Mouse (Mus musculus): ENCODE data around the gene Atp7a. TPM values are rescaled to one million over a fixed set of nuclear protein-coding genes. Genes with fewer than 3 reads are reported as not detected.
A peak's percentile ranks its signal among the peaks of the same experiment; 100 is the strongest.
"Not testable (repeated sequence)": the region's sequence is repeated elsewhere in the genome, so short reads cannot be mapped to it uniquely, and the experiment has no call there.

Gene Atp7a
- total RNA-seq (2021): 1 to 10 TPM; 7.7 to 8.1 TPM

GRCm38 (mm10) chrX:106026418-106027342 lies at the start of gene Atp7a:
TSS of gene Atp7a (plus strand) at chrX:106027276.
- DNase-seq (ENCODE audit: extremely low spot score in 1 of 2, low spot score in 2 of 2): peak; percentile 84 to 95
- intact Hi-C loops (cut with DNase I): loop anchor here (2.0 to 10.0 kb wide), 4 partner anchors 66 to 358 kb away; no protein-coding TSS in a partner anchor

GRCm38 (mm10) chrX:106001605-106002004 lies 25.5 kb upstream of the Atp7a start:
- intact Hi-C loops (cut with DNase I): no loop called here
- DNase-seq (ENCODE audit: extremely low spot score in 1 of 2, low spot score in 2 of 2): no peak

GRCm38 (mm10) chrX:106010762-106011161 lies 16.3 kb upstream of the Atp7a start:
- intact Hi-C loops (cut with DNase I): loop anchor here (5.0 to 10.0 kb wide), 2 partner anchors 83 to 886 kb away; partner anchors contain the start of genes Atrx and Magee1
- no peak for DNase-seq (ENCODE audit: extremely low spot score in 1 of 2, low spot score in 2 of 2)

GRCm38 (mm10) chrX:106011465-106012159 lies 15.5 kb upstream of the Atp7a start, which contains the start of gene Magt1:
TSS of gene Magt1 (minus strand) at chrX:106011906.
- DNase-seq (ENCODE audit: extremely low spot score in 1 of 2, low spot score in 2 of 2): peak; percentile 76 to 93
- intact Hi-C loops (cut with DNase I): loop anchor here (5.0 to 10.0 kb wide), 2 partner anchors 84 to 887 kb away; partner anchors contain the start of genes Atrx and Magee1

GRCm38 (mm10) chrX:106012559-106012958 lies 14.5 kb upstream of the Atp7a start:
- intact Hi-C loops (cut with DNase I): loop anchor here (5.0 to 10.0 kb wide), 2 partner anchors 85 to 888 kb away; partner anchors contain the start of genes Atrx and Magee1

GRCm38 (mm10) chrX:106013217-106013616 lies 13.9 kb upstream of the Atp7a start:
- peak; percentile 13 to 47 for DNase-seq (ENCODE audit: extremely low spot score in 1 of 2, low spot score in 2 of 2)
- intact Hi-C loops (cut with DNase I): loop anchor here (5.0 to 10.0 kb wide), 2 partner anchors 86 to 888 kb away; partner anchors contain the start of genes Atrx and Magee1

More at GRCm38 (mm10) chrX:106012559-106012958, 14.5 kb upstream of the Atp7a start:
- no peak for DNase-seq (ENCODE audit: extremely low spot score in 1 of 2, low spot score in 2 of 2)

GRCm38 (mm10) chrX:106014741-106015377 lies 12.2 kb upstream of the Atp7a start:
- intact Hi-C loops (cut with DNase I): loop anchor here (5.0 to 10.0 kb wide), 2 partner anchors 88 to 890 kb away; partner anchors contain the start of genes Atrx and Magee1
- DNase-seq (ENCODE audit: extremely low spot score in 1 of 2, low spot score in 2 of 2): not testable (repeated sequence)

GRCm38 (mm10) chrX:106015571-106016322 lies 11.3 kb upstream of the Atp7a start, which contains the start of gene Cox7b:
TSS of gene Cox7b (plus strand) at chrX:106015700.
- DNase-seq (ENCODE audit: extremely low spot score in 1 of 2, low spot score in 2 of 2): peak; percentile 73 to 80
- intact Hi-C loops (cut with DNase I): loop anchor here (10.0 kb wide), 1 partner anchor 891 kb away; the partner anchor contains the start of gene Magee1

GRCm38 (mm10) chrX:106017102-106017501 lies 10.0 kb upstream of the Atp7a start:
- no peak for DNase-seq (ENCODE audit: extremely low spot score in 1 of 2, low spot score in 2 of 2)
- intact Hi-C loops (cut with DNase I): loop anchor here (10.0 kb wide), 1 partner anchor 892 kb away; the partner anchor contains the start of gene Magee1

GRCm38 (mm10) chrX:106017516-106017915 lies 9.6 kb upstream of the Atp7a start:
- DNase-seq (ENCODE audit: extremely low spot score in 1 of 2, low spot score in 2 of 2): no peak
- intact Hi-C loops (cut with DNase I): loop anchor here (10.0 kb wide), 1 partner anchor 893 kb away; the partner anchor contains the start of gene Magee1

GRCm38 (mm10) chrX:106027343-106027674 lies 233 bp downstream of the Atp7a start:
- intact Hi-C loops (cut with DNase I): loop anchor here (2.0 to 10.0 kb wide), 4 partner anchors 65 to 357 kb away; no protein-coding TSS in a partner anchor
- no peak for DNase-seq (ENCODE audit: extremely low spot score in 1 of 2, low spot score in 2 of 2)

GRCm38 (mm10) chrX:106030176-106030575 lies 3.1 kb downstream of the Atp7a start:
- intact Hi-C loops (cut with DNase I): no loop called here
- no peak for DNase-seq (ENCODE audit: extremely low spot score in 1 of 2, low spot score in 2 of 2)

GRCm38 (mm10) chrX:106031124-106031523 lies 4.0 kb downstream of the Atp7a start:
- intact Hi-C loops (cut with DNase I): no loop called here
- no peak for DNase-seq (ENCODE audit: extremely low spot score in 1 of 2, low spot score in 2 of 2)

- DNase-seq (ENCODE audit: extremely low spot score in 1 of 2, low spot score in 2 of 2): no peak
- intact Hi-C loops (cut with DNase I): no loop called here
Observed at GRCm38 (mm10) chrX:106035727-106036126, 8.7 kb downstream of the Atp7a start.

- no peak for DNase-seq (ENCODE audit: extremely low spot score in 1 of 2, low spot score in 2 of 2)
- intact Hi-C loops (cut with DNase I): no loop called here
Observed at GRCm38 (mm10) chrX:106037185-106037752, 10.2 kb downstream of the Atp7a start.

- no peak for DNase-seq (ENCODE audit: extremely low spot score in 1 of 2, low spot score in 2 of 2)
- intact Hi-C loops (cut with DNase I): no loop called here
Observed at GRCm38 (mm10) chrX:106043863-106044617, 17.0 kb downstream of the Atp7a start.

- intact Hi-C loops (cut with DNase I): no loop called here
- peak in 1 of 2 experiments; percentile 17 for DNase-seq (ENCODE audit: extremely low spot score in 1 of 2, low spot score in 2 of 2)
Observed at GRCm38 (mm10) chrX:106045455-106045854, 18.4 kb downstream of the Atp7a start.

Data from left cerebral cortex, postnatal 10 days (tissue).